Mouse (Mus musculus): ENCODE results near the gene Dclre1a. TPM values are rescaled to one million over a fixed set of nuclear protein-coding genes. Genes with fewer than 3 reads are reported as not detected.
"Not testable (repeated sequence)": the region's sequence is repeated elsewhere in the genome, so short reads cannot be mapped to it uniquely, and the experiment has no call there.

Gene Dclre1a
- polyA plus RNA-seq, 1 experiment from 2014 or later, result 18.0 TPM

GRCm38 (mm10) chr19:56503525-56503924 lies 44.5 kb downstream of the Dclre1a start:
- not testable (repeated sequence) for H3K9me3 ChIP-seq (replicated peaks); H3K4me1 ChIP-seq; ATAC-seq (replicated peaks; ENCODE audit: low FRiP score); H3K27ac ChIP-seq; H3K9ac ChIP-seq; H3K36me3 ChIP-seq; H3K27me3 ChIP-seq; H3K4me3 ChIP-seq (replicated peaks); H3K4me2 ChIP-seq
- no CpG with 5 or more reads among the region's 5 CpGs for WGBS

- not testable (repeated sequence) for H3K4me2 ChIP-seq; H3K9ac ChIP-seq; H3K27ac ChIP-seq; H3K4me1 ChIP-seq; ATAC-seq (replicated peaks; ENCODE audit: low FRiP score); H3K4me3 ChIP-seq (replicated peaks); H3K36me3 ChIP-seq; H3K27me3 ChIP-seq; H3K9me3 ChIP-seq (replicated peaks)
- WGBS, result no CpG with 5 or more reads among the region's 5 CpGs
Measured at GRCm38 (mm10) chr19:56503069-56503468, 45.0 kb downstream of the Dclre1a start.

- H3K9me3 ChIP-seq (replicated peaks); H3K4me2 ChIP-seq; H3K27ac ChIP-seq; ATAC-seq (replicated peaks; ENCODE audit: low FRiP score); H3K4me3 ChIP-seq (replicated peaks); H3K9ac ChIP-seq; H3K36me3 ChIP-seq; H3K27me3 ChIP-seq; H3K4me1 ChIP-seq: not testable (repeated sequence)
- no CpG with 5 or more reads among the region's 2 CpGs for WGBS
Measured at GRCm38 (mm10) chr19:56494157-56494556, 53.9 kb downstream of the Dclre1a start.

GRCm38 (mm10) chr19:56489601-56490000 lies 58.4 kb downstream of the Dclre1a start:
- Histone ChIP-seq H3K36me3 (no peaks in the 10 kb centered on the region), H3K4me3 (replicated peaks) (no peak overlapping the region), H3K4me1 (peaks cover 26% of the 10 kb centered on the region), H3K9me3 (replicated peaks) (no peaks in the 10 kb centered on the region), H3K27ac (no peak overlapping the region), H3K4me2 (no peak overlapping the region), H3K9ac (no peak overlapping the region), H3K27me3 (no peaks in the 10 kb centered on the region)
- ATAC-seq (replicated peaks; ENCODE audit: low FRiP score), result no peak
- WGBS, result 85% methylated on average over 6 of the region's 6 CpGs

- no peak overlapping the region for H3K4me3 ChIP-seq (replicated peaks)
- WGBS, result 93% methylated on average over 2 of the region's 2 CpGs
- no peaks in the 10 kb centered on the region for H3K36me3 ChIP-seq
- no peak for ATAC-seq (replicated peaks; ENCODE audit: low FRiP score)
- no peaks in the 10 kb centered on the region for H3K27me3 ChIP-seq
- no peak overlapping the region for H3K9ac ChIP-seq
- H3K4me2 ChIP-seq, result no peak overlapping the region
- no peaks in the 10 kb centered on the region for H3K9me3 ChIP-seq (replicated peaks)
- H3K27ac ChIP-seq, result no peak overlapping the region
- H3K4me1 ChIP-seq, result peaks cover 29% of the 10 kb centered on the region
Measured at GRCm38 (mm10) chr19:56487339-56487738, 60.7 kb downstream of the Dclre1a start.

- no peak for ATAC-seq (replicated peaks; ENCODE audit: low FRiP score)
- H3K4me2 ChIP-seq, result no peak overlapping the region
- H3K9me3 ChIP-seq (replicated peaks), result no peaks in the 10 kb centered on the region
- no peak overlapping the region for H3K4me3 ChIP-seq (replicated peaks)
- peaks cover 29% of the 10 kb centered on the region for H3K4me1 ChIP-seq
- H3K27me3 ChIP-seq, result no peaks in the 10 kb centered on the region
- H3K36me3 ChIP-seq, result no peaks in the 10 kb centered on the region
- WGBS, result 65% methylated on average over 7 of the region's 7 CpGs
- no peak overlapping the region; the same call in 1 of the 2 replicates for H3K27ac ChIP-seq
- no peak overlapping the region for H3K9ac ChIP-seq
Measured at GRCm38 (mm10) chr19:56486926-56487325, 61.1 kb downstream of the Dclre1a start.

GRCm38 (mm10) chr19:56485376-56486271 lies 62.4 kb downstream of the Dclre1a start:
- ATAC-seq (replicated peaks; ENCODE audit: low FRiP score), result peak; percentile 25; the same call in 1 of the 2 replicates
- peak overlapping the region; percentile 10; the same call in 1 of the 2 replicates for H3K4me2 ChIP-seq
- no peaks in the 10 kb centered on the region for H3K9me3 ChIP-seq (replicated peaks)
- H3K36me3 ChIP-seq, result no peaks in the 10 kb centered on the region
- H3K4me1 ChIP-seq, result peaks cover 29% of the 10 kb centered on the region
- 41% methylated on average over 13 of the region's 13 CpGs for WGBS
- H3K9ac ChIP-seq, result no peak overlapping the region
- H3K27ac ChIP-seq, result peak overlapping the region; percentile 68
- no peak overlapping the region for H3K4me3 ChIP-seq (replicated peaks)
- no peaks in the 10 kb centered on the region for H3K27me3 ChIP-seq

- no peaks in the 10 kb centered on the region for H3K36me3 ChIP-seq
- peak overlapping the region; percentile 10; the same call in 1 of the 2 replicates for H3K4me2 ChIP-seq
- no peak for ATAC-seq (replicated peaks; ENCODE audit: low FRiP score)
- no peaks in the 10 kb centered on the region for H3K27me3 ChIP-seq
- peaks cover 29% of the 10 kb centered on the region for H3K4me1 ChIP-seq
- H3K27ac ChIP-seq, result peak overlapping the region; percentile 68
- H3K9me3 ChIP-seq (replicated peaks), result no peaks in the 10 kb centered on the region
- 36% methylated on average over 13 of the region's 13 CpGs for WGBS
- no peak overlapping the region for H3K9ac ChIP-seq
- no peak overlapping the region for H3K4me3 ChIP-seq (replicated peaks)
Measured at GRCm38 (mm10) chr19:56484630-56485375, 63.2 kb downstream of the Dclre1a start.

Other genes with a start within 250 kb of the Dclre1a start
- gene Nrap, start 158.2 kb downstream of the Dclre1a start, polyA plus RNA-seq (2015; fragmentation: Nextera tagmentation; extraction: Ambion mirVana), result 0.36 and 0.55 TPM in 2 replicates
- gene Casp7, start 151.1 kb downstream of the Dclre1a start, polyA plus RNA-seq (2015; fragmentation: Nextera tagmentation; extraction: Ambion mirVana), result 26.1 and 27.0 TPM in 2 replicates
- 0.74 and 1.0 TPM in 2 replicates for gene Plekhs1, start 86.6 kb downstream of the Dclre1a start, polyA plus RNA-seq (2015; fragmentation: Nextera tagmentation; extraction: Ambion mirVana)
- 15.2 and 16.0 TPM in 2 replicates for gene Nhlrc2, start within 50 bp of the Dclre1a start, polyA plus RNA-seq (2015; fragmentation: Nextera tagmentation; extraction: Ambion mirVana)
- gene Adrb1, start 174.0 kb upstream of the Dclre1a start, polyA plus RNA-seq (2015; fragmentation: Nextera tagmentation; extraction: Ambion mirVana), result 0.23 and 0.36 TPM in 2 replicates

All from kidney, embryonic 15.5 days (tissue).